Mouse (Mus musculus) E14TG2a.4 (cell line): ENCODE measurements around the gene Gnmt.
"Not testable (repeated sequence)": the region's sequence is repeated elsewhere in the genome, so short reads cannot be mapped to it uniquely, and the experiment has no call there.

Experiments
- H3K27me3 ChIP-seq: 2 replicates; pipeline ENCODE4 v1.6.1; 2014; ENCODE audit warnings: low read length, control low read depth; ENCODE audit not compliant: insufficient read depth
- H3K36me3 ChIP-seq: 2 replicates; pipeline ENCODE4 v1.6.1; 2014; ENCODE audit warnings: low read length, control low read depth; ENCODE audit not compliant: insufficient read depth
- H3K4me1 ChIP-seq: replicated peaks from 2 replicates; pipeline ENCODE4 v1.6.1; 2014; ENCODE audit warnings: low read depth, low read length, control low read depth
- H3K4me3 ChIP-seq: replicated peaks from 2 replicates; pipeline ENCODE4 v1.5.1; 2014; ENCODE audit warnings: mild to moderate bottlenecking, low read length
- H3K9me3 ChIP-seq: 2 replicates; pipeline ENCODE4 v1.6.1; 2014; ENCODE audit warnings: low read length, control low read depth
- CTCF ChIP-seq: conservative IDR thresholded peaks from 2 replicates; pipeline ENCODE4 v1.5.1; 2014; ENCODE audit warnings: low read length
- NANOG ChIP-seq: IDR thresholded peaks from 2 replicates; pipeline ENCODE4 v1.6.1; 2014; ENCODE audit warnings: borderline replicate concordance, low read length, mixed read lengths
- POU5F1 ChIP-seq: IDR thresholded peaks from 2 replicates; pipeline ENCODE4 v1.6.1; 2014; ENCODE audit warnings: low read length, borderline replicate concordance

Gnmt gene

GRCm38 (mm10) chr17:46771025-46771424 lies 42.1 kb upstream of the Gnmt start:
- Histone ChIP-seq H3K4me1 (peaks cover 51% of the 10 kb centered on the region), H3K4me3 (no peak overlapping the region), H3K9me3 (no peaks in the 10 kb centered on the region), H3K36me3 (peaks cover 22% of the 10 kb centered on the region), H3K27me3 (peaks cover 5% of the 10 kb centered on the region; the same call in 1 of the 2 replicates)
- peak; percentile 16; the same call in 1 of the 2 replicates for TF ChIP-seq CTCF
- TF ChIP-seq POU5F1: no peak

- H3K4me1 ChIP-seq: peaks cover 46% of the 10 kb centered on the region
- H3K36me3 ChIP-seq: peaks cover 17% of the 10 kb centered on the region
- TF ChIP-seq CTCF: no peak
- no peak for TF ChIP-seq NANOG
- TF ChIP-seq POU5F1: no peak
- no peaks in the 10 kb centered on the region for H3K9me3 ChIP-seq
- H3K27me3 ChIP-seq: peaks cover 5% of the 10 kb centered on the region; the same call in 1 of the 2 replicates
- no peak overlapping the region for H3K4me3 ChIP-seq
Measured at GRCm38 (mm10) chr17:46770546-46770945, 41.6 kb upstream of the Gnmt start.

- Histone ChIP-seq H3K9me3 (no peaks in the 10 kb centered on the region), H3K4me3 (peak overlapping the region; percentile 50), H3K27me3 (peaks cover 5% of the 10 kb centered on the region; the same call in 1 of the 2 replicates), H3K4me1 (peaks cover 34% of the 10 kb centered on the region), H3K36me3 (no peaks in the 10 kb centered on the region)
- TF ChIP-seq CTCF: no peak
- TF ChIP-seq POU5F1: no peak
- no peak for TF ChIP-seq NANOG
Measured at GRCm38 (mm10) chr17:46767868-46768267, 38.9 kb upstream of the Gnmt start.

DNA sequence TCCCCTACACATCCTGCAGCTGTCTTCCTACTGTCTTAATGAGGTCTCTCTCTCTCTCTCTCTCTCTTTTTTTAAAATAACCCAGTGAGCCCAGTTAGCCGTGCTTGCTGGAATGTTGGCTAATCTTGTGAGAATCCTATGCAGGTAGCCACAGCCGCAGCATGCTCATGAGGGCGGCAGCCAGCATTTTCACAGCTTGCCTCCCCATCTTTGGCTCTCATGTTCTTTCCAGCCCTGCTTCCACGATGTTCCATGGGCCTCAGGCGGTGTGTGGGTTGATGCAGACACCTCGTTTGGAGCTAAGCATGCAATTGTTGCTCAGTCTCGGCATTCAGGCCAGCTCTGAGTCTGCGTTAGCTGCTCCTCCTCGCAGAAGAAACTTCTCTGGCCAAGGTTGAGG lies 35.9 kb upstream of the Gnmt start:
- not testable (repeated sequence) for H3K9me3 ChIP-seq, H3K4me3 ChIP-seq, H3K27me3 ChIP-seq, H3K36me3 ChIP-seq
- peaks cover 17% of the 10 kb centered on the region for H3K4me1 ChIP-seq

DNA sequence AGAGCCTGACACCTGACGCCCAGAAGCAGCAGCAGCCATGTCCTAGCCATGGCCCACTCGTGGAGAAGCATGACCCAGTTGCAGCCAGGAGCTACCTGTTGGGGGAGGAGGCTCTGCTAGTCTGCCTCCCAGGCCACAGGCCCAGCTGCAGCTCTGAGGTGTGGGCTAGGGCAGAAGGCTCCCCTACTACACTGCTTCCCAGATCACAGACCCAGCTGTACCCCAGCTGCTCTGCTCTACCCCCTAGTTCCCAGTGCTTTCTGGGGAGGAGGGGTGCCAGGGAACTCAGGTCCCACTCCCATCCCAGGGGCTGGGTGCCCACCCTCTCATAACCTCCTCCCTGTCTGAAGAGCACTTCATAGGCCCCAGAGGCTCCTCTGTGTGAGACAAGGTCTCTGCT lies 34.6 kb upstream of the Gnmt start, which contains the start of gene Ptcra:
Gene Ptcra, minus strand, starts transcription at position 169 of the 400 bp plus-strand sequence.
- Histone ChIP-seq H3K4me3 (peak within 1 kb of the TSS; percentile 23; the same call in 1 of the 2 replicates), H3K4me1 (peaks cover 20% of the 10 kb centered on the region), H3K36me3 (no peaks in the 10 kb centered on the region), H3K9me3 (no peaks in the 10 kb centered on the region), H3K27me3 (no peaks in the 10 kb centered on the region)
- no peak for TF ChIP-seq CTCF
- no peak for TF ChIP-seq POU5F1
- TF ChIP-seq NANOG: no peak

GRCm38 (mm10) chr17:46758753-46759152 lies 29.8 kb upstream of the Gnmt start:
- Histone ChIP-seq H3K9me3 (no peaks in the 10 kb centered on the region), H3K27me3 (0 out of 2 replicates have a peak, but pooled peaks cover 6% of the 10 kb centered on the region), H3K4me1 (peaks cover 22% of the 10 kb centered on the region), H3K36me3 (no peaks in the 10 kb centered on the region), H3K4me3 (no peak overlapping the region)
- TF ChIP-seq CTCF (no peak), POU5F1 (no peak), NANOG (no peak)

GRCm38 (mm10) chr17:46751794-46752556 lies 23.0 kb upstream of the Gnmt start, which contains the start of gene Cnpy3:
Gene Cnpy3, minus strand, starts transcription at chr17:46752214.
- H3K36me3 ChIP-seq: peaks cover 29% of the 10 kb centered on the region
- H3K4me3 ChIP-seq: peak within 1 kb of the TSS; percentile 91
- H3K9me3 ChIP-seq: no peaks in the 10 kb centered on the region
- TF ChIP-seq POU5F1 (no peak), NANOG (no peak), CTCF (no peak)
- peaks cover 55% of the 10 kb centered on the region for H3K4me1 ChIP-seq
- H3K27me3 ChIP-seq: 0 out of 2 replicates have a peak, but pooled peaks cover 6% of the 10 kb centered on the region

GRCm38 (mm10) chr17:46751056-46751793 lies 22.3 kb upstream of the Gnmt start:
- Histone ChIP-seq H3K27me3 (no peaks in the 10 kb centered on the region), H3K9me3 (no peaks in the 10 kb centered on the region), H3K4me1 (peaks cover 48% of the 10 kb centered on the region), H3K4me3 (peak overlapping the region; percentile 91), H3K36me3 (peaks cover 36% of the 10 kb centered on the region)
- no peak for TF ChIP-seq CTCF
- no peak for TF ChIP-seq NANOG
- TF ChIP-seq POU5F1: no peak
